ENCODE assay signal across 21 mouse cellular contexts in the genomic region with DNA sequence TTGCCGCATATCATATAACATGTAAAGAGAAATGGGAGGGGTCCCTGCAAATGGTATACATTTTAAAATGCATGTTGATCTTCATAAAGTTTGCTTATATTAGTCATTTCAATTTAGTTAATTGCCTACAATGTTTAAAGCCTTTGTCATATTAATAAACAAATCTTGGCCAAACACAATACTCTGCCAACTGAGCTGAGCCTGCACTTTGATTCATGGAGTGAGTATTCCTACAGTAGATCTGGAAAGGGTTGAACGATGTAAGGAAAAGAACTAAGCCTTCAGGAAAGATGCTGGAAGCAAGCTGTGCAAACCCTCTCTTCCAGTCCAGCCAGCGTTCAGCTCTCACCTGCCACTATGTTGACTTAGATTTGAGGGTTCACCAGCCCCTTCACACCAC. TPM values are rescaled to one million over a fixed set of nuclear protein-coding genes. Genes with fewer than 3 reads are reported as not detected.
"Had no signal": no experiment of that assay in that cellular context is flagged by ENCODE, and none has a peak within 500 bp of the region (broad histone marks: within the 10 kb centered on the region; RNA-seq: fewer than 3 reads in every experiment).

No protein-coding gene starts in this region.

- H3K4me1 ChIP-seq: liver, embryonic 13.5 days; liver, embryonic 15.5 days; midbrain, embryonic 12.5 days; neural tube, embryonic 12.5 days; stomach, embryonic 15.5 days had no signal

- ATAC-seq: liver, postnatal 0 days; lung, postnatal 0 days had no signal

- H3K9ac ChIP-seq: liver, embryonic 13.5 days; liver, embryonic 15.5 days; liver, postnatal 0 days; midbrain, embryonic 12.5 days; neural tube, embryonic 12.5 days; stomach, embryonic 15.5 days had no signal

- H3K27me3 ChIP-seq: liver, embryonic 13.5 days; liver, embryonic 15.5 days; megakaryocyte, embryonic 14.5 days; midbrain, embryonic 12.5 days; neural tube, embryonic 12.5 days; stomach, embryonic 15.5 days had no signal

- H3K36me3 ChIP-seq: liver, embryonic 13.5 days; liver, embryonic 15.5 days; midbrain, embryonic 12.5 days; neural tube, embryonic 12.5 days; stomach, embryonic 15.5 days had no signal

- DNase-seq: liver, embryonic 13.5 days; liver, postnatal 0 days; midbrain, embryonic 14.5 days; right cerebral cortex, postnatal 14 days; thymus, adult 2 months; thymus, postnatal 25 days; thymus, postnatal 4 days had no signal

- H3K9me3 ChIP-seq: liver, embryonic 13.5 days; liver, embryonic 15.5 days; midbrain, embryonic 12.5 days; neural tube, embryonic 12.5 days; stomach, embryonic 15.5 days had no signal

- H3K4me3 ChIP-seq: liver, embryonic 13.5 days; liver, embryonic 15.5 days; megakaryocyte, embryonic 14.5 days; midbrain, embryonic 12.5 days; neural tube, embryonic 12.5 days; stomach, embryonic 15.5 days had no signal

- H3K4me2 ChIP-seq: liver, embryonic 11.5 days; liver, embryonic 13.5 days; liver, embryonic 15.5 days; midbrain, embryonic 12.5 days; neural tube, embryonic 12.5 days; stomach, embryonic 15.5 days had no signal

- H3K27ac ChIP-seq: liver, embryonic 13.5 days; liver, embryonic 15.5 days; macrophage; midbrain, embryonic 12.5 days; neural tube, embryonic 12.5 days; stomach, embryonic 15.5 days; stomach, postnatal 0 days had no signal

RNA-seq across cellular contexts. Expression of gene Gm11111, which starts 29.6 kb away (rescaled TPM):
- polyA plus RNA-seq: liver, embryonic 11.5 days; liver, embryonic 13.5 days; liver, embryonic 15.5 days; liver, postnatal 0 days; lung, postnatal 0 days; macrophage; midbrain, embryonic 12.5 days; midbrain, embryonic 14.5 days; midbrain, postnatal 0 days; neural tube, embryonic 12.5 days; neural tube, embryonic 14.5 days; spleen, adult 2 months; stomach, embryonic 15.5 days; stomach, postnatal 0 days; testis, adult 2 months; thymus, adult 2 months; urinary bladder, adult 2 months had no signal
